Mouse (Mus musculus) retina, embryonic 14.5 days (tissue): ENCODE data around the gene Trpv4.

ENCODE experiments used
- DNase-seq: peaks from one replicate; pipeline ENCODE4 v3.0.0-alpha.2; 2015; ENCODE audit warnings: low spot score

Gene Trpv4

GRCm38 (mm10) chr5:114667228-114667856 is 9.1 kb upstream of the Trpv4 start:
- peak; percentile 100 for DNase-seq

- DNase-seq: no peak
These were observed 8.4 kb upstream of the Trpv4 start for GRCm38 (mm10) chr5:114666659-114667058.

- DNase-seq: no peak
These were observed 6.5 kb upstream of the Trpv4 start for GRCm38 (mm10) chr5:114664750-114665149.

- no peak for DNase-seq
These were observed 5.9 kb upstream of the Trpv4 start for GRCm38 (mm10) chr5:114664139-114664538.

GRCm38 (mm10) chr5:114661029-114661428 is 2.8 kb upstream of the Trpv4 start:
- no peak for DNase-seq

- no peak for DNase-seq
These were observed 795 bp downstream of the Trpv4 start for GRCm38 (mm10) chr5:114657426-114657825.

- no peak for DNase-seq
These were observed 1.9 kb downstream of the Trpv4 start for GRCm38 (mm10) chr5:114656305-114656704.

GRCm38 (mm10) chr5:114655721-114656120 is 2.5 kb downstream of the Trpv4 start:
- no peak for DNase-seq

- no peak for DNase-seq
These were observed 4.4 kb downstream of the Trpv4 start for GRCm38 (mm10) chr5:114653656-114654437.

- no peak for DNase-seq
These were observed 6.8 kb downstream of the Trpv4 start for GRCm38 (mm10) chr5:114651449-114651848.

- DNase-seq: no peak
These were observed 7.2 kb downstream of the Trpv4 start for GRCm38 (mm10) chr5:114651002-114651401.

- no peak for DNase-seq
These were observed 9.4 kb downstream of the Trpv4 start for GRCm38 (mm10) chr5:114648728-114649311.

- peak; percentile 71 for DNase-seq
These were observed 10.8 kb downstream of the Trpv4 start for GRCm38 (mm10) chr5:114647211-114647974.

- no peak for DNase-seq
These were observed 12.3 kb downstream of the Trpv4 start for GRCm38 (mm10) chr5:114645916-114646315.

- no peak for DNase-seq
These were observed 13.3 kb downstream of the Trpv4 start for GRCm38 (mm10) chr5:114644918-114645317.

- no peak for DNase-seq
These were observed 17.4 kb downstream of the Trpv4 start for GRCm38 (mm10) chr5:114640809-114641208.

GRCm38 (mm10) chr5:114639645-114639957 is 18.6 kb downstream of the Trpv4 start:
- DNase-seq: no peak

- peak; percentile 97 for DNase-seq
These were observed 19.2 kb downstream of the Trpv4 start for GRCm38 (mm10) chr5:114638769-114639644.

GRCm38 (mm10) chr5:114636091-114636490 is 22.1 kb downstream of the Trpv4 start:
- no peak for DNase-seq

GRCm38 (mm10) chr5:114631336-114631735 is 26.9 kb downstream of the Trpv4 start:
- peak; percentile 42 for DNase-seq

- peak; percentile 81 for DNase-seq
These were observed 32.6 kb downstream of the Trpv4 start for GRCm38 (mm10) chr5:114625590-114625989.

- DNase-seq: peak; percentile 54
These were observed 37.9 kb downstream of the Trpv4 start for GRCm38 (mm10) chr5:114620305-114620704.
